Mouse (Mus musculus): ENCODE data around the gene Olfr1145. TPM values are rescaled to one million over a fixed set of nuclear protein-coding genes. Genes with fewer than 3 reads are reported as not detected.

Gene Olfr1145
- not detected in 2 replicates for polyA plus RNA-seq (2012; rRNA removed)

GRCm38 (mm10) chr2:87809522-87809921 lies at the start of gene Olfr1145:
Gene Olfr1145 (plus strand): TSS chr2:87809822.

DNA sequence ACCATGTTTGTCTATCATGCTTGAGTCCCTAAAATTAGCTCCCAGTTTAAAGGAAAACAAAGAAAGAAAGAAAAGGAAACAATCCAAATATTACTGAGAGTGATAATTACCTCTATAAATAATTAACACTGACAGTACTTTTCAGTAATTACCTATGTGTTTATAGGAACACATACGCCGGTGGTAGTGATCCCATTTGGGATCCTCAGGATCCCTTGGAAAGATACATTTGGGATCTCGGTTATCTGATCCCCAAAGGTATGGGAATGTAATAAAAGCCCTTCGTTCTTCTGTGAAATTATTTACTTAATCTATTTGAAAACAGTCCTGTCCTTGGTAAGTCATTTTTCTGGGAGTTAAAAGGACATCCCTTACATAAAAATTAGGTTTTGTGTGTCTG lies 30.4 kb upstream of the Olfr1145 start, which contains the start of gene Olfr152:
Gene Olfr152 (plus strand): TSS at position 301 of the 400 bp plus-strand sequence.

GRCm38 (mm10) chr2:87800292-87800691 lies 9.3 kb upstream of the Olfr1145 start, which contains the start of gene Olfr1143:
Gene Olfr1143 (plus strand): TSS chr2:87800592.

GRCm38 (mm10) chr2:87830233-87830632 lies 20.6 kb downstream of the Olfr1145 start, which contains the start of gene Olfr1148:
Gene Olfr1148 (plus strand): TSS chr2:87830533.

DNA sequence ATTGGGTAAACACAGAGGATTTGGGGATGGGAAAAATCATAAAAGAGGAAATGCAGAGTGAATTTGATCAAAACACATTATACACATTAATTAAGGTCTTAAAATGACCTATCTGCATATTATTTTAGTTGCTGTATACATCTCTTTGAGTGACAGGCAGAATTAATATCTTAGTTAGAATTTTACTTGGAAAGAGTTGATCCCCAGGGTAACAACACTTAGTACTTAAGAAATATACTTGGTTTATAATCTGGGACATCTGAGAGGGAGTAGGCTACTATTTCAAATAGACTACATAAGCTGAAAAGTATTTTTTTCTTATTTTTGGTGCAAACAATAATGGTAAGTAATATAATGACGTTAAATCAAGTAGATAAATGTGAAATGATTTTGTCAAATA lies 34.1 kb downstream of the Olfr1145 start, which contains the start of gene Olfr1150-ps1:
Gene Olfr1150-ps1 (plus strand): TSS at position 301 of the 400 bp plus-strand sequence.

GRCm38 (mm10) chr2:87855562-87855961 lies 45.9 kb downstream of the Olfr1145 start, which contains the start of gene Olfr1151:
Gene Olfr1151 (plus strand): TSS chr2:87855862.

Other genes with a start within 250 kb of the Olfr1145 start
- not detected in 2 replicates for gene Olfr1129, start 235.9 kb upstream of the Olfr1145 start, polyA plus RNA-seq (2012; rRNA removed)
- gene Olfr1130, start 203.6 kb upstream of the Olfr1145 start, polyA plus RNA-seq (2012; rRNA removed): not detected in 2 replicates
- gene Olfr1131, start 182.7 kb upstream of the Olfr1145 start, polyA plus RNA-seq (2012; rRNA removed): not detected in 2 replicates
- gene Olfr1132, start 172.3 kb upstream of the Olfr1145 start, polyA plus RNA-seq (2012; rRNA removed): not detected in 2 replicates
- gene Olfr1133, start 162.4 kb upstream of the Olfr1145 start, polyA plus RNA-seq (2012; rRNA removed): not detected in 2 replicates
- gene Olfr1134, start 151.4 kb upstream of the Olfr1145 start, polyA plus RNA-seq (2012; rRNA removed): not detected in 2 replicates
- not detected in 2 replicates for gene Olfr1135, start 136.2 kb upstream of the Olfr1145 start, polyA plus RNA-seq (2012; rRNA removed)
- not detected in 2 replicates for gene Olfr1136, start 115.9 kb upstream of the Olfr1145 start, polyA plus RNA-seq (2012; rRNA removed)
- gene Olfr1137, start 96.6 kb upstream of the Olfr1145 start, polyA plus RNA-seq (2012; rRNA removed): not detected in 2 replicates
- gene Olfr1138, start 69.8 kb upstream of the Olfr1145 start, polyA plus RNA-seq (2012; rRNA removed): not detected in 2 replicates
- gene Olfr1140, start 66.1 kb upstream of the Olfr1145 start, polyA plus RNA-seq (2012; rRNA removed): 0.11 TPM in 1 of 2 replicates, not detected in the other
- not detected in 2 replicates for gene Olfr1141, start 55.8 kb upstream of the Olfr1145 start, polyA plus RNA-seq (2012; rRNA removed)
- gene Olfr152, start 30.3 kb upstream of the Olfr1145 start, polyA plus RNA-seq (2012; rRNA removed): not detected in 2 replicates
- not detected in 2 replicates for gene Olfr1143, start 9.2 kb upstream of the Olfr1145 start, polyA plus RNA-seq (2012; rRNA removed)
- not detected in 2 replicates for gene Olfr1148, start 20.7 kb downstream of the Olfr1145 start, polyA plus RNA-seq (2012; rRNA removed)
- gene Olfr1150-ps1, start 34.2 kb downstream of the Olfr1145 start, polyA plus RNA-seq (2012; rRNA removed): not detected in 2 replicates
- not detected in 2 replicates for gene Olfr1151, start 46.0 kb downstream of the Olfr1145 start, polyA plus RNA-seq (2012; rRNA removed)
- not detected in 2 replicates for gene Olfr1152, start 56.7 kb downstream of the Olfr1145 start, polyA plus RNA-seq (2012; rRNA removed)
- gene Olfr1153, start 85.1 kb downstream of the Olfr1145 start, polyA plus RNA-seq (2012; rRNA removed): not detected in 2 replicates
- gene Olfr1154, start 95.3 kb downstream of the Olfr1145 start, polyA plus RNA-seq (2012; rRNA removed): not detected in 2 replicates
- gene Olfr1155, start 135.3 kb downstream of the Olfr1145 start, polyA plus RNA-seq (2012; rRNA removed): not detected in 2 replicates
- not detected in 2 replicates for gene Olfr1156, start 143.3 kb downstream of the Olfr1145 start, polyA plus RNA-seq (2012; rRNA removed)
- gene Olfr1157, start 158.5 kb downstream of the Olfr1145 start, polyA plus RNA-seq (2012; rRNA removed): not detected in 2 replicates
- not detected in 2 replicates for gene Olfr74, start 164.8 kb downstream of the Olfr1145 start, polyA plus RNA-seq (2012; rRNA removed)
- gene Olfr1158, start 180.3 kb downstream of the Olfr1145 start, polyA plus RNA-seq (2012; rRNA removed): not detected in 2 replicates
- gene Olfr1160, start 198.4 kb downstream of the Olfr1145 start, polyA plus RNA-seq (2012; rRNA removed): not detected in 2 replicates
- not detected in 2 replicates for gene Olfr1161, start 213.0 kb downstream of the Olfr1145 start, polyA plus RNA-seq (2012; rRNA removed)
- gene Olfr73, start 227.9 kb downstream of the Olfr1145 start, polyA plus RNA-seq (2012; rRNA removed): not detected in 2 replicates
- not detected in 2 replicates for gene Olfr1162, start 241.3 kb downstream of the Olfr1145 start, polyA plus RNA-seq (2012; rRNA removed)

All from central nervous system, embryonic 18 days (tissue).